Mouse (Mus musculus): ENCODE measurements around the gene St6galnac1.

DNA sequence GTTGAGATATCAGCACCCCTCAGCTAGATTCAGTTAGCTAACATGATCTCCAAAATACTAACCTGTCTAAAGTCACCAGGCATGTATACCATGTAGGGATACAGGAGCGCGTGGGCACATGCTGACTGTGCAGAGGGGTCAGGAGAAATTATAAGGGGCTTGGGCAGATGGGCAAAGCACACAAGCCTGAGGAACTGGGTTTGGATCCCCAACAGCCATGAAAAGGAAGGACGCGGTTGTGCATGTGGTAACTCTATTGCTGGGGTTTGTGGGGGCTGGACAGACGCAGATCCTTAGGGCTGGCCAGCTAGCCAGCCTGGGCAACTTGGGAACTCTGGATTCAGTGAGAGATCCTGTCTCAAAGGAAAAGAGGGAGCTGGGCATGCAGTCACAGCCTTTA, 42.3 kb upstream of the St6galnac1 start:
- TF ChIP-seq CTCF (IDR thresholded peaks at IDR 0.05; ENCODE audit: control insufficient read depth, insufficient read depth, insufficient replicate concordance, low read depth, low read length) (no peak), POLR2A (IDR thresholded peaks at IDR 0.05; ENCODE audit: control insufficient read depth, low read depth, low read length) (no peak)
